Mouse (Mus musculus) left cerebral cortex, postnatal 25 days (tissue): Measurements from ENCODE around the gene Zbtb42. TPM values are rescaled to one million over a fixed set of nuclear protein-coding genes. Genes with fewer than 3 reads are reported as not detected.

ENCODE experiments used
- DNase-seq, 2 experiments: peaks; one replicate each; pipeline ENCODE4 v3.0.0; 2022; ENCODE audit warnings: low spot score in 2 of 2, mixed read lengths in 1 of 2
- intact Hi-C: fragments of 180-260 bp; cut with DNase I; formaldehyde crosslinking; loops from one replicate; pipeline ENCODE4 v1.15.1; 2025
- microRNA-seq, 2 experiments: library from miRNA; unstranded; fragments of <30 nt; microRNA quantifications; one replicate each; pipeline ENCODE4 v1.2.0; 2022
- total RNA-seq, 2 experiments: library from RNA; stranded (reverse); gene quantifications; 2 replicates each; pipeline ENCODE4 v1.2.3; 2021

Zbtb42 gene
- total RNA-seq, 2 experiments from 2014 or later: 0.76 to 1.3 TPM

DNA sequence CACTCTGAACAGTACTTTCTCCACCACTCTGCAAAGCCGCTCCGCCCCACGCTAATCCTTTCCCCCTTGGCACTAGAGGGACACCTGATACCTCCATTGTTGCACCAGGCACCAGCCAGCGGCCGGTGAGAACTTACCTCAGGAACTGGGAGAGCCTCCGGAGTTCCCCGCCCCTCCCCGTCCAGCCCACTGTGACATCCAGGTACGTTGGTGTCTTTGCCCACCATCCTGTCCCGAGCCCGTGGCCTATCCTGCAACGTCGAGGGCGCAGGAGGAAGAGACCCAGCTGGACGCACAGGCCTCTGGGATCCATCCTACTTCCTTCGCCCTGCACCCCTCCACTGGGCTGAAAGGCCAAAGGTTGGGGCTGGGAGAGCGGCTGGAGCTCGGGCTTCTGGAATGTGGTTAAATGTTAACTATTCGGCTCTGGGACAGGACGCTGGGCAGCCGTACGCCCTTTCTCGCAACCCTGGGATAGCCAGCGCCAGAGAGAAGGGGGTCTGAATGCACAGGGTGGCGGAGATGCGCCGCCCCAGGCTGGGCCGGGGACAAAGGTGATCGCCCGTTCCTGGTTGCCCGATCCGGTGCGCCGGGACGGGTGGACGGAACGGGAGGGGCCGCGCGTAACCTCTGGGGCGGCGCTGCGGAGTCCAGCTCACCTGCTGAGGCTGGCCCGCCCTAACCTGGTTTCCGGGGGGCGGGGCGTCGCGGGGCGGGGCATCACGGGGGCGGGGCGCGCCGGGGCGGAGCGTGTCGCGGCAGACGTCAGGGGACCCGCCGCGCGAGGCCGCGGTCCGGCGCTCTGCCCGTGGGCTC, 43.0 kb downstream of the Zbtb42 start:
- peak in 1 of 2 experiments; percentile 52 for DNase-seq
- intact Hi-C loops: loop anchor here (2.0 kb wide), 1 partner anchor 47 kb away; the partner anchor contains the start of gene Akt1

- DNase-seq: peak; percentile 49 to 50
- intact Hi-C loops: loop anchor here (2.0 kb wide), 1 partner anchor 48 kb away; the partner anchor contains the start of gene Akt1
Measured at GRCm38 (mm10) chr12:112722240-112723027, 43.8 kb downstream of the Zbtb42 start.

DNA sequence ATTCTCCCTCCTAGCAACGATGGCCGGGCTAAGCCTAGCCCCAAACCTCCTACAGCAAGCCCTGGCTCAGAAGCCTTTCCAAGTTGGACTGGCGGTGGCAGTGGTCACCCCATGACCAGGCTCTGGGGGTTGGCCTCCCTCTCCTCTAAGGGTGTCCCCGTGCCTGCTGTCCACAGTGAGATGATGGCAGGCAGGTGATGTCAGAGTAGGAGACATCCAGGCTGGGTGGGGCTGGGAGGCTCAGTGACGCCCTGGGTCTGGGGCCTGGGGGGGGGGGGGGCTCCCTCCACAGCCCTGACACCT, 44.4 kb downstream of the Zbtb42 start:
- no peak for DNase-seq
- intact Hi-C loops: loop anchor here (2.0 kb wide), 1 partner anchor 48 kb away; the partner anchor contains the start of gene Akt1

GRCm38 (mm10) chr12:112723445-112723844, 44.8 kb downstream of the Zbtb42 start:
- DNase-seq: no peak

DNA sequence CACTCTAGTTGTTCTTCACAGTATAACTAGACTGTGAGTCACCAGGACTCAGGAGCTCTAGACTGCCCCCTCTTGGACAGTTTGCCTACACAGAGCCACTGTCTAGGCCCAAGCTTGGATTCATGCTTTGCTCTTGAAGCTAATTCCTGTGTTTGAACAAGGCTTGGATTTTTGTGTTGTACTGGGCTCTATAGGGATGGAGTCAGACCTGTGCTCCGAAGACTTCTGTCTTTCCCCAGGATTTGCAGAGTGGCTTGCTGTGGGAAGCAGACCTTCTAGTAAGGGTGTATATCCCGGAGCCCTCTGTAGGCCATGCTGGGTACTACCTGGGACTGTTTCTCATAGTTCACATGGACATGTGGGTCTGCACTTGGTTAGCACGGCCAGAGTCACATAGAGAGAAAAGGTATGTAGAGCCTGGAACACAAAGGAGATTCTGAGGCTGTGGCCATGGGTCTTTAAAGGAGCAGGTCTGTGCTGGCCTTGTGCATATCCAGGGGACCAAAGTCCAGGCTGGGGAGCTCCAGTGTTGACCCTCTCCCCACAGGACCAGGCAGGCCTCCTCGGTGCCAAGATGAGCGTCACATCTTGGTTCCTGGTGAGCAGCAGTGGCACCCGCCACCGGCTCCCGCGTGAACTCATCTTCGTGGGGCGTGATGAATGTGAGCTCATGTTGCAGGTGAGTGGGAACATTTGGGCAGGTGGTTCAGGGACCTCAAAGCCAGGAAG, 45.6 kb downstream of the Zbtb42 start:
- DNase-seq: peak; percentile 79 to 82
- intact Hi-C loops: no loop called here

More at GRCm38 (mm10) chr12:112723445-112723844, 44.8 kb downstream of the Zbtb42 start:
- intact Hi-C loops: loop anchor here (2.0 kb wide), 1 partner anchor 49 kb away; the partner anchor contains the start of gene Akt1

GRCm38 (mm10) chr12:112727801-112728200, 49.2 kb downstream of the Zbtb42 start:
- intact Hi-C loops: no loop called here

GRCm38 (mm10) chr12:112730808-112731207, 52.2 kb downstream of the Zbtb42 start:
- intact Hi-C loops: no loop called here
- no peak for DNase-seq

More at GRCm38 (mm10) chr12:112727801-112728200, 49.2 kb downstream of the Zbtb42 start:
- DNase-seq: no peak

Small RNA genes within 50 kb of the gene (microRNA-seq; reads per million reads assigned to microRNA genes)
- 0.67 to 1.5 reads per million in 2 experiments for gene Mir6939

Other genes with a start within 250 kb of the Zbtb42 start
- under 1 TPM; 0.23 to 0.48 TPM for gene A530016L24Rik, start 189.4 kb upstream of the Zbtb42 start, total RNA-seq
- gene Tmem179, start 162.1 kb upstream of the Zbtb42 start, total RNA-seq: 100 to 1,000 TPM; 131 to 133 TPM
- 100 to 1,000 TPM; 108 to 155 TPM for gene Inf2, start 90.0 kb upstream of the Zbtb42 start, total RNA-seq
- gene Adssl1, start 58.8 kb upstream of the Zbtb42 start, total RNA-seq: 10 to 100 TPM; 16.4 to 18.2 TPM
- gene Siva1, start 34.1 kb upstream of the Zbtb42 start, total RNA-seq: 10 to 100 TPM; 17.4 to 18.8 TPM
- 100 to 1,000 TPM; 138 to 140 TPM for gene Akt1, start 3.9 kb upstream of the Zbtb42 start, total RNA-seq
- 100 to 1,000 TPM; 246 TPM for gene Cep170b, start 41.6 kb downstream of the Zbtb42 start, total RNA-seq
- gene Pld4, start 81.8 kb downstream of the Zbtb42 start, total RNA-seq: 10 to 100 TPM in 1 of 2 experiments, 1 to 10 TPM in 1; 9.3 to 10.7 TPM
- 1 to 10 TPM; 5.3 to 5.5 TPM for gene Ahnak2, start 123.8 kb downstream of the Zbtb42 start, total RNA-seq
- 10 to 100 TPM; 17.1 to 17.7 TPM for gene Clba1, start 130.1 kb downstream of the Zbtb42 start, total RNA-seq
- 10 to 100 TPM in 1 of 2 experiments, 1 to 10 TPM in 1; 9.5 to 10.6 TPM for gene Cdca4, start 150.6 kb downstream of the Zbtb42 start, total RNA-seq
- not detected for gene Gpr132, start 189.4 kb downstream of the Zbtb42 start, total RNA-seq